Mouse (Mus musculus) splenic B cell, adult 2 months (primary cell): ENCODE results near the gene Sh2b3.

Experiments
- DNase-seq: peaks from one replicate; pipeline ENCODE4 v3.0.0-alpha.2; 2011; ENCODE audit warnings: low read depth, low spot score
- H3K27me3 ChIP-seq: 2 replicates; pipeline ENCODE4 v1.6.1; 2012; ENCODE audit warnings: mild to moderate bottlenecking, low read length, moderate library complexity, mixed read lengths; ENCODE audit not compliant: control insufficient read depth, poor library complexity, insufficient read depth, severe bottlenecking
- H3K36me3 ChIP-seq: 2 replicates; pipeline ENCODE4 v1.6.1; 2012; ENCODE audit warnings: mild to moderate bottlenecking, low read length, moderate library complexity, mixed read lengths; ENCODE audit not compliant: control insufficient read depth, poor library complexity, insufficient read depth, severe bottlenecking

Gene Sh2b3

GRCm38 (mm10) chr5:121766038-121766773 is 71.2 kb downstream of the Sh2b3 start:
- DNase-seq, result peak; percentile 24
- no peaks in the 10 kb centered on the region for H3K36me3 ChIP-seq
- no peaks in the 10 kb centered on the region for H3K27me3 ChIP-seq
